Mouse (Mus musculus) spleen, adult 18-20 months (tissue): Measurements from ENCODE around the gene Fbxo33.

Experiments
- DNase-seq, 2 experiments: peaks; one replicate each; pipeline ENCODE4 v3.0.0; 2022; ENCODE audit warnings: mixed read lengths in 2 of 2

Fbxo33 gene

DNA sequence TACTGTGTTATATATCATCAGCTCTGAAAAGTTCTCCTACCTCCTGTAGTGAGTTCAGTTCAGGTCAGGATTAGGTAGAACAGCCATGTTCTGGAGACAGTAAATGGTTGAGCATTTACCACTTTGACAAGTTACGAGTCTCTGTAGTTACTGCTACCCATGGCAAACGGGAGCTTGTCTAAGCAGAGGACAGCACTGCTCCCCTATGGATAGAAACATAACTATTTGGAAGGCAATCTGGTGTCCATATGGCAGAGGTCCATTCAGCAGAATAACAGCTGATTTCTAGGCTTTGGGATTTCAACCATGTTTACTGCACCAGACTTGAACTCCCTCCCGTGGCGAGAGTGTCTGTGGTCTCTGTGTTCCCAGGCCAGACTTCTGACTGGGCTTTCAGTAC is 23.6 kb downstream of the Fbxo33 start:
- no peak for DNase-seq

DNA sequence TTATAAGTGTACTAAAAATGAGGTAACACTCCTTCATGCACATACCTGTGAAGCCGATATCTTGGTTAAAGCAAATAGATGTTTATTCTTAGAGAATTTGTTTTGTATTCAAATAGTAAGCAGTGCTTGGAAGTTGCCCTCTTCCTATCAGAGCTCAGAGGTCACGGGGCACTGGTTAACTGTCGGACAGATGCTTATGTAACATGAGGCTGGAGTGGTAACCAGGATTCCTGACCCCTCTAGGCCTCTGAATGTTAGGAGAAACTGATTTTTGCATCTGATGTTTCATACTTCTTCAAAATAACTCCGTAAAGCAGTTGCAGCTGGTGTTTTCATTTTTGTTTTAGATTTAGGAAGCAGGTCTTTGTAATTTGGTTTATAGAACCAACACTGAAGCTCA is 24.5 kb downstream of the Fbxo33 start:
- no peak for DNase-seq

DNA sequence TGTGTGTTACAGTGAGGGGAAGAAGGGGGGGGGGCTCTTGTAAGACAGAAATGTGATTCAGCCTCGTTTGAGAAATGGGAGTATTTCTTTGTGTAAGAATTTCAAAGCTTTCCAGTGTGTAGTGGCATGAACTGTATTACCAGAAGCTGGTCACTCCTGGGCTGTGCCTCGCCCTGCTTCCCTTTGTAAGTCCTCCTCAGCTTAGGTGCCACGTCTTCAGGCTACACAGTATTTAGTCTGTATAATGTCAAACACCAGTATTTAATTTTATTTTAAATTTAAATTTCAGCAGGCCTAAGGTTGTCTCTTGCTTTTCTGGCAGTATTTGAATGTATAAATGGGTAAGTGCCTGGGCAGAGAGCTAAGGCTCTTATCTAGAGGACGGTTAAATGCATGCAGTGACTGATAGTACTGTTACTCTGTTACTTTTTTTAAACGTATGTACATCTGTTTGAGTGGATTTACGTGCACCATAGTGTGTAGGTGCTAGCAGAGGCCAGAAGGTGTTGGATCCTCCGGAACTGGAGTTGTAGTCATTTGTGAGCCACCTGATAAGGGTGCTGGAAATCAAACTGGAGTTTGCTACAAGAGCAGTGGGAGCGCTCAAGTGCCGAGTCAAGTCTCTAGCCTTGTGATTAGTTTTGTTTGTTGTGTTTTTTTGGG is 25.1 kb downstream of the Fbxo33 start:
- DNase-seq, result no peak

DNA sequence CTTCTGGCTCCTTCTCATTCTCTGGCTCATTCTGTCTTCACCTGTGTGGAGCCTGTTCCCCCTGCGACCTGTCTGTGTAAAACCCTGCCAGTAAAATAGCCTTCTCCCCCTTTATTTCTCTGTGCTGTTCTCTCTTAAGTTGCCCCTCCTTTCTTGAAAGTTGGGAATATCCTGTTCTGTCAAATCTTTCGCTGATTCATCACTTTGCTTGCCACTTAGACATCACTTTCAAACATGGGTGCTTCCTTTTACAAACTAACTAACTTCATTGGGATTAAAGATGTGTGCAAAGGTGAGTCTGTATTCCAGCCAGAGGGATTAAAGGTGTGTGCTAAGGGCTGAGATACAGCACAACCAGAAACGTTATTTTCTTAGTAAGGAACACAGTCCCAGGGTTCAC is 25.9 kb downstream of the Fbxo33 start:
- no peak for DNase-seq

DNA sequence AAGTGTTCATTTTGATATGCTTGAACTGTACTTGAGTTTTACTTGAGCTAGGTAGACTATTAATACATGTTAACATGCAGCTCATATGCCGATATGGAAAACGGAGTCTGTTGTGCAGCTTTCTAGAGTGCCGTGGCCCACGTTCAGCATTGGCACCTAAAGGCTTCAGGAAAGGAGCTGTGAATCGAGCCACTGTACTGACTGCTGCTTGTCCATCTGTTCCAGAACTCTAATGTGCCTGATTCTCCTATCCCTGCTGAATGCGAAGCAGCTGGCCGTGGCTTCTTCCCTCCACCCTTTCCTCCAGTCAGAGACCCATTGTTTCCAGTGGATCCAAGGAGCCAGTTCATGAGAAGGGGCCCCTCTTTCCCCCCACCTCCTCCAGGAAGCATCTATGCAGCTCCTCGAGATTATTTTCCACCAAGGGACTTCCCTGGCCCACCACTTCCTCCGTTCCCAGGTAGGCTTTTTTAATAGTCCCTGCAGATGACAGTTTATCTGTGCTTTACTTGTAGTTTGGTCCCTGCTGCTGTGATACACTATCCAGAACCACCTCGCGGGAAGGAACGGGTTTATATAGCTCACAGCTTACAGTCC is 31.3 kb downstream of the Fbxo33 start:
- DNase-seq, result no peak

DNA sequence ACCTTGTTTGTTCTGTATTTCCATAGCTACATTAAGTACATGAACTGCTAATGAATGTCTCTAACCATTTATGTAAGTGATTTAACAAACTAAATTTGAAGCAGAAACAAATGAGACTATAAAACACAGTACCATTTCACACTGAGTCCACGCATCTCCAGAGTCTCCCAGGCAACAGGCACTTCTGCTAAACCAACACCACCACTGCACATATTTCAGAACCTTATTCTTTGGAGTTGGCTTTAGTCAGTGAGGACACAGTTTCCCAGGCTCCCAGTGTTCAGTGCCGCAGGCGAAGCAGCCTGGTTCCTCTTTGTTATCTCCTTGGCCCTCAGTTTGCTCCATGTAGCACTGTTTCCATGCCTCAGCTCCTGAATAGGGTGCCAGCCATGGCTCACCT is 41.7 kb downstream of the Fbxo33 start:
- no peak for DNase-seq

DNA sequence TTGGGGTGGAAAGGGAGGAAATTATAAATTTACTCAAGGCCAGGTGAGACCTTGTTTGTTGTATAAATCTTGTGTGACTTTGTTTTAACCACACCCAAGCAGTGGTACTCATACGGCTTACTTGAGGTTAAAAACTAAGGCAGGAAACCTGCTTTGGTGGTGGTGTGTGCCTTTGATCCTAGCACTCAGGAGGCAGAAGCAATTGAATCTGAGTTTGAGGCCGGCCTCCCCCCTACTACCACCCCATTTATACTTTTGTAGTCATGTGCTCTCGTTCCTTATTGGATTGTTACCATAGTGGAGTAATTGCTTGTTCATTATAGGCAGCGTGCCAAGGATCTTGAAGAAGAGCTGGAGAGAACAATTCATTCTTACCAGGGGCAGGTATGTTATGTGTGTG is 49.6 kb downstream of the Fbxo33 start:
- DNase-seq, result no peak

DNA sequence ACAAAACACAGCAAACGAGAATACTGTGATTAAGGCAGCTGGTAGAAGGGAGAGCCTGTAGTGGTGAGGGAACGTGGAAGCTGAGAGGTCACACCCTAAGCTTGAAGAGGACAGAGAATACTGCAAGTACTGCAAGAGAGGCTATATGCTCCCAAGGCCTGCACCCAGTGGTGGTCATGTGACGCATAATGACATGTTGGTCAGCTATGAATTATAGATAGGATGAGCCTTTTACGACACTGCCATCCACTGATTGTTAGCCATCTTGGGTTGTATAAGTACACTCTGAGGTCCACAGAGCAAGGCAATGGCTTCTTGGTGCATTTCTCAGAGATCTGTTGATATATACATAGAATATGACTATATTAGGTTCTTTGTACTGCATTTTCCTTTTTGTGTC is 53.0 kb downstream of the Fbxo33 start:
- no peak for DNase-seq

DNA sequence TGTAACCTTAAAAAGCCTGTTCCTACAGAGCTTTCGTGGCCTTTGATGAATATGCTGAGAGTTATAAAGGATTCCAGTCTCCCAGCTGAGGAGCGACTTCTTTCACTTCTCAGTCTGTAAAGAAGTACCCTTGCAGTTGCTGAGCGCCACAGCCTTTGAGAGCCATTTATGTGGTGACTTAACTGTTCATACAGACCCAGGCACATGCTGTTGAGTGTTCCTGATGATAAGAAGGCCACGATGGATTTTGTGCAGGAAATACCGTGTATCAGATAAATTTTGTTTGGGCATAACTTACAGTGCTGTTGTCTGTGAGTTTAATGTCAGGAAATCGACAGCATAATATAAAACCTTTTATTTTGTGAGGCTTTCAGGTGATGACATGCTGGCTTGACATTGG is 55.0 kb downstream of the Fbxo33 start:
- DNase-seq, result no peak

DNA sequence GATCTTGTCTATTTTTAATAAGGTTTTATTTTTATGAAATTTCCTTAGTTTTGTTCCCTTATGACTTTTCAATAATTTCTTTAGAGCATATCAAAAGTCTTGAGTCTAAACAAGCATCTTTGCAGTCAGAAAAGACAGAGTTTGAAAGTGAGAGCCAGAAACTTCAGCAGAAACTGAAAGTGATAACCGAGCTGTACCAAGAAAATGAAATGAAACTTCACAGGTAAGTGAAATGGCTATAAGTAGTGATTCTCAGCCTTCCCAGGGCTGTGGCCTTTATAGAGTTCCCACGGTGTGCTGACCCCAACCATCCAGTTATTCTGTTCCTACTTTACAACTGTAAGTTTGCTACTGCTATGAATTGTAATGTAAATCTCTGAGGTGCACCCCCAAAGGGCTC is 56.7 kb downstream of the Fbxo33 start:
- no peak for DNase-seq

DNA sequence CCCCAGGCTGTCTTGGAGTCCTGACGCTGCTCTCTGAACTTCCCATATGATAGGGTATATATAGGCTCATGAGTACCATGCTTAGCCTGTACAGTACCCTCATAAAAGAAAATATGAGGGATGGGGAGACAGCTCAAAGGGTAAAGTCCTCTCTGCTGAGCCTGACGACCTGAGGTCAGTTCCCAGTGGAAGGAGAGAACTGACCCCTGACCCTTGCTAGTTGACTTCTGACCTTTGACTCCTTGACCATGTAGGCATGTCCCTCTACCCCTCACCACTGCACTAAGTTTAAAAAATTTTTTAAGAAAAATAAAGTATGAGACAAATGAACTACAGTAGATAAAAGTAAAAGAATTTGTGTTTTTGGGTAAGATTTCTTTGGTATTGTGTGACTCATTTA is 58.4 kb downstream of the Fbxo33 start:
- DNase-seq, result no peak
